Mouse (Mus musculus) CH12.LX (cell line): Measurements from ENCODE around the gene March9.

Source experiments
- GABPA ChIP-seq: IDR thresholded peaks from 2 replicates; pipeline ENCODE4 v1.6.1; 2012; ENCODE audit warnings: low read depth, low read length, improper control_type of control experiment, inconsistent platforms; ENCODE audit not compliant: insufficient replicate concordance
- MYC ChIP-seq: IDR thresholded peaks from 2 replicates; pipeline ENCODE4 v1.6.1; 2011; ENCODE audit warnings: low read depth, mild to moderate bottlenecking, improper control_type of control experiment, low read length
- ZNF384 ChIP-seq: IDR thresholded peaks from 2 replicates; pipeline ENCODE4 v1.6.1; 2012; ENCODE audit warnings: low read depth, low read length, improper control_type of control experiment, inconsistent platforms

DNA sequence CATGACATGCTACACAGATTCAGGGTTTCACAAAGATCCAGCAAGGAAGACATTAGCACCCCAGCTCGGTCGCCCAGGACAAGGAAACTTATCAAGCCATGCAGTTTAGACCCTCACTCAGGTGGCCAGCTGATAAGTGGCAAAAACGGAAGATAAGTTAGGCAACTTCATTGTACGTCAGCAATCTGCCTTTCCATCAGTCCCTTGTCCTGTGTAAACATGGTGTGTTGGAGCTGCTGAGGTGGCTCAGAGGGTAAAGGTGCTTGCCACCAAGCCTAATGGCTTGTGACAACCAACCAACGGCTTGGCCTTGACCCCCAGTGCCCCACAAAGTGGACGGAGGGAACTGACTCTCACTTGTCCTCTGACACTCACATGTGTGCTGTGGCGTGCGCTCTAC, 40.4 kb upstream of the March9 start:
- TF ChIP-seq GABPA (no peak), MYC (no peak), ZNF384 (no peak)
